Mouse (Mus musculus) kidney, adult 2 months (tissue): ENCODE results near the gene Ccdc74a.

Source experiments
- CTCF ChIP-seq: fragments of 200-500 bp; conservative IDR thresholded peaks from 2 replicates; pipeline ENCODE4 v1.5.1; 2011; ENCODE audit warnings: low read depth, mild to moderate bottlenecking, control low read depth, low read length, moderate library complexity, mixed read lengths; ENCODE audit not compliant: insufficient read depth, insufficient read length
- POLR2A ChIP-seq: fragments of 200-500 bp; IDR thresholded peaks from one replicate; pipeline ENCODE4 v1.6.1; 2011; ENCODE audit warnings: low read depth, low read length, control low read depth

DNA sequence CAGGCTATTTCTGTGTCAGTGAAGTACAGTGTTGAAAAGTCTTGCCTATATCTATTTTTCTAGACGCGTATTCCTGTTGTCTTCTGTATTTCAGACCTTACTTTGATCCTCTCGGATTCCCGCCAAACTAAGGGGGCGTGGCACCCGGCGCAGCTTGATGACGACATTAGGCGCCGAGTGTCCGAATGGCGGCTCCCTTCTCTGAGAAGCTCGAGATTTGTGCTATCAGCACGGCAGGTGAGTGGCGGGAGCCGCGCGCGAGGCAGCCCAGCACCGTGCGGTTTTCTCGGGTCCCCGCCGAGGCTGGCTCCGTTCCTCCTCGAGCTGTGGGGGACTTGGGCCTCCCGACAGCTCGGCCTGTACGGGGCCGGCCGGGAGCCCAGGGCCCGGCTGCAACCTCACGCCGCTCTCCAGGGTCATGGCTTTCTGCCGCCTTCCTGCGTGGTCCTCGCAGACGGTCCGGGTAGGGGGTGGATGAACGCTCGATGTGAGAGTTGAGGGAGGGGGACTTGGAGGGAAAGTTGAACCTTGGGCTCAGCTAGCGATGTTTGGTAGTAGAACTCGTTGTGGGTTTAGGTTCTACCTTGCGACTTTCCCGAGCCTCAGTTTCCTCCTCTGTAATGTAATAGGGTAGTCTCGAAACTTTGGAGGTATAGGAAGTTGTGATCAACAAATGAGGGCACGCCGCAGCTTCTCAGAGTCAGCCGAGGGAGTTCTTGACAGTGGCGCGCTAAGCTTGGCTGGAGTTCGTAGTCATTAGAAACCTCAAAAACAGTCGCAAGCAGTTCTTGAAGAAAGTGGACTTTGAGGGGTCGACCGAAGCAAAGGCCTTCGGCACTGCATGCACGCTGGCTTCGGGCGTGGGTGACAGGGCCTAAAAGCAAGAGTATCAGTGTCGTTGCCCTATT lies 26.8 kb upstream of the Ccdc74a start, which contains the start of gene Smpd4:
- TF ChIP-seq POLR2A (no peak), CTCF (no peak)
